Mouse (Mus musculus) B cell, adult 2 months (primary cell): ENCODE data around the gene Cst6.
"Not testable (repeated sequence)": the region's sequence is repeated elsewhere in the genome, so short reads cannot be mapped to it uniquely, and the experiment has no call there.

Experiments used
- DNase-seq, 2 experiments: peaks; one replicate each; pipeline ENCODE4 v3.0.0; 2022

Gene Cst6

GRCm38 (mm10) chr19:5349502-5349873 is at the start of gene Cst6:
TSS of gene Cst6 (minus strand) at chr19:5349574.
- DNase-seq = not testable (repeated sequence)

GRCm38 (mm10) chr19:5395371-5395770 is 46.0 kb upstream of the Cst6 start:
- no peak for DNase-seq

GRCm38 (mm10) chr19:5394168-5394567 is 44.8 kb upstream of the Cst6 start:
- DNase-seq = no peak

GRCm38 (mm10) chr19:5392892-5393291 is 43.5 kb upstream of the Cst6 start:
- DNase-seq = no peak

- DNase-seq = no peak
Observed at GRCm38 (mm10) chr19:5390416-5390815, 41.0 kb upstream of the Cst6 start.

GRCm38 (mm10) chr19:5389647-5390046 is 40.3 kb upstream of the Cst6 start:
- peak; percentile 80 to 82 for DNase-seq

- DNase-seq = peak; percentile 93 to 94
Observed at GRCm38 (mm10) chr19:5388588-5389242, 39.3 kb upstream of the Cst6 start, which contains the start of gene Sart1. TSS of gene Sart1 (minus strand) at chr19:5388703.

GRCm38 (mm10) chr19:5388011-5388441 is 38.7 kb upstream of the Cst6 start:
- no peak for DNase-seq

GRCm38 (mm10) chr19:5384715-5385114 is 35.3 kb upstream of the Cst6 start:
- no peak for DNase-seq

- no peak for DNase-seq
Observed at GRCm38 (mm10) chr19:5383326-5383725, 34.0 kb upstream of the Cst6 start.

- DNase-seq = no peak
Observed at GRCm38 (mm10) chr19:5377446-5377845, 28.1 kb upstream of the Cst6 start.

GRCm38 (mm10) chr19:5374748-5375147 is 25.4 kb upstream of the Cst6 start:
- no peak for DNase-seq

GRCm38 (mm10) chr19:5374177-5374576 is 24.8 kb upstream of the Cst6 start:
- no peak for DNase-seq

GRCm38 (mm10) chr19:5372724-5373123 is 23.4 kb upstream of the Cst6 start:
- no peak for DNase-seq

- peak in 1 of 2 experiments; percentile 9 for DNase-seq
Observed at GRCm38 (mm10) chr19:5370932-5371331, 21.6 kb upstream of the Cst6 start.

- peak; percentile 45 to 53 for DNase-seq
Observed at GRCm38 (mm10) chr19:5367455-5367854, 18.1 kb upstream of the Cst6 start.

GRCm38 (mm10) chr19:5367053-5367359 is 17.6 kb upstream of the Cst6 start, which contains the start of gene Banf1:
TSS of gene Banf1 (minus strand) at chr19:5367168.
- no peak for DNase-seq

- peak; percentile 94 to 96 for DNase-seq
Observed at GRCm38 (mm10) chr19:5366175-5367052, 17.0 kb upstream of the Cst6 start, which contains the start of gene Eif1ad. TSS of gene Eif1ad (plus strand) at chr19:5366741.

- no peak for DNase-seq
Observed at GRCm38 (mm10) chr19:5365751-5366150, 16.4 kb upstream of the Cst6 start.

GRCm38 (mm10) chr19:5364124-5364523 is 14.8 kb upstream of the Cst6 start:
- DNase-seq = no peak

- no peak for DNase-seq
Observed at GRCm38 (mm10) chr19:5362186-5362585, 12.8 kb upstream of the Cst6 start.

GRCm38 (mm10) chr19:5356080-5356479 is 6.7 kb upstream of the Cst6 start:
- no peak for DNase-seq

GRCm38 (mm10) chr19:5353609-5354008 is 4.2 kb upstream of the Cst6 start:
- no peak for DNase-seq
